In the genomic region with DNA sequence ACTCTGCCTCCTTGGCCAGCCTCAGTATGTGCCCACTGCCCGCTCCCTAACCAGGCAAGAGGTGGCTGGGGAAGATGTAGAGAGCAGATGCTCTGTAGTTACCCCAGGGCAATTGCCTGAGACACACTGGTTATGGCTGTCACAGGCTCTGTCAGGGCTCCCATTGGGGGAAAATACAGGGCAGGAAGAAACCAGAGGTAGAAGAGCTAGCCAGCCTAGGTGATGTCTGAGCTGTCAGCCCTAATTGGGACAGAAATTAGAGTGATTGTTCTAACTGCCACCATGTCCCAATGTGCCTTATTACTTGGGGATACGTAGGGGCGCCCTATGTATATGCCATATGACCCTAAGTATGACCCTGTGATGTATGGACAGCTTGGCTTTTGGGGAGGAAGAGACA, we compare ENCODE assay signal across 10 mouse cellular contexts. TPM values are rescaled to one million over a fixed set of nuclear protein-coding genes. Genes with fewer than 3 reads are reported as not detected.
DNase-seq lines count a peak whose midpoint lies in the region; ATAC-seq and TF ChIP-seq lines count a peak whose summit lies in the region.
"Had no signal": no experiment of that assay in that cellular context is flagged by ENCODE, and none has a peak within 500 bp of the region (broad histone marks: within the 10 kb centered on the region; RNA-seq: fewer than 3 reads in every experiment).

No protein-coding gene starts in this region.

- no peak for ATAC-seq in intestine, embryonic 15.5 days
- no peak for ATAC-seq in intestine, postnatal 0 days
- no peak for ATAC-seq in hindbrain, embryonic 14.5 days (ENCODE audit: low FRiP score)
- no peak for ATAC-seq in midbrain, embryonic 14.5 days (ENCODE audit: low FRiP score, low TSS enrichment)

- 0 out of 2 replicates have a peak overlapping the region, but pooled peaks have one; percentile 75 for H3K4me3 ChIP-seq in intestine, embryonic 15.5 days (replicated peaks)
- H3K4me3 ChIP-seq in intestine, postnatal 0 days (ENCODE audit: low read depth, low read length), result no peak overlapping the region
- H3K4me3 ChIP-seq in brown adipose tissue, adult 24 weeks (ENCODE audit: insufficient read depth, low read depth, low read length), result peak overlapping the region; percentile 59; the same call in 1 of the 2 replicates
- H3K4me3 ChIP-seq in hindbrain, embryonic 14.5 days (replicated peaks; ENCODE audit: low read length), result 0 out of 2 replicates have a peak overlapping the region, but pooled peaks have one; percentile 77
- peak overlapping the region; percentile 84 for H3K4me3 ChIP-seq in midbrain, embryonic 14.5 days (replicated peaks; ENCODE audit: low read depth, low read length)

- peaks cover 1% of the 10 kb centered on the region; the same call in 1 of the 2 replicates for H3K36me3 ChIP-seq in intestine, embryonic 15.5 days
- peaks cover 26% of the 10 kb centered on the region; the same call in 1 of the 2 replicates for H3K36me3 ChIP-seq in intestine, postnatal 0 days (ENCODE audit: control insufficient read depth, insufficient read depth)
- H3K36me3 ChIP-seq in hindbrain, embryonic 14.5 days (replicated peaks; ENCODE audit: control insufficient read depth, insufficient read depth), result peaks cover 36% of the 10 kb centered on the region
- H3K36me3 ChIP-seq in midbrain, embryonic 14.5 days (ENCODE audit: control insufficient read depth, insufficient read depth, low read length), result peaks cover 36% of the 10 kb centered on the region

- 92% methylated on average over 3 of the region's 3 CpGs for WGBS in intestine, embryonic 15.5 days
- 97% methylated on average over 3 of the region's 3 CpGs for WGBS in intestine, postnatal 0 days
- 85% methylated on average over 3 of the region's 3 CpGs for WGBS in hindbrain, embryonic 14.5 days
- WGBS in midbrain, embryonic 14.5 days, result 75% methylated on average over 3 of the region's 3 CpGs

- H3K27me3 ChIP-seq in intestine, embryonic 15.5 days (replicated peaks), result no peaks in the 10 kb centered on the region
- no peaks in the 10 kb centered on the region for H3K27me3 ChIP-seq in intestine, postnatal 0 days (replicated peaks; ENCODE audit: control insufficient read depth, insufficient read depth, low read length)
- no peaks in the 10 kb centered on the region for H3K27me3 ChIP-seq in hindbrain, embryonic 14.5 days (ENCODE audit: control insufficient read depth, insufficient read depth, low read length)
- H3K27me3 ChIP-seq in midbrain, embryonic 14.5 days (ENCODE audit: control insufficient read depth, insufficient read depth, low read length), result no peaks in the 10 kb centered on the region

- H3K27ac ChIP-seq in intestine, embryonic 15.5 days, result no peak overlapping the region
- H3K27ac ChIP-seq in intestine, postnatal 0 days (ENCODE audit: low read depth, low read length), result no peak overlapping the region
- peak overlapping the region; percentile 56 for H3K27ac ChIP-seq in brown adipose tissue, adult 24 weeks (replicated peaks; ENCODE audit: low read depth, low read length)
- H3K27ac ChIP-seq in hindbrain, embryonic 14.5 days, result no peak overlapping the region
- no peak overlapping the region for H3K27ac ChIP-seq in midbrain, embryonic 14.5 days (replicated peaks; ENCODE audit: low read depth, low read length)

- DNase-seq in hindbrain, embryonic 14.5 days (ENCODE audit: low spot score), result no peak
- DNase-seq in midbrain, embryonic 14.5 days, result no peak
- no peak for DNase-seq in adrenal gland, adult (ENCODE audit: inconsistent age in 2 of 2, low spot score in 1 of 2)
- no peak for DNase-seq in kidney, adult 18-20 months
- no peak for DNase-seq in layer of hippocampus, postnatal 25 days (ENCODE audit: extremely low spot score in 1 of 2, low spot score in 1 of 2)
- DNase-seq: cerebellum, adult 2 months had no signal

- H3K9ac ChIP-seq in intestine, embryonic 15.5 days, result no peak overlapping the region
- no peak overlapping the region for H3K9ac ChIP-seq in intestine, postnatal 0 days (ENCODE audit: low read depth, low read length)
- peak overlapping the region; percentile 16; the same call in 1 of the 2 replicates for H3K9ac ChIP-seq in hindbrain, embryonic 14.5 days
- peak overlapping the region; percentile 91; the same call in 1 of the 2 replicates for H3K9ac ChIP-seq in midbrain, embryonic 14.5 days (replicated peaks; ENCODE audit: low read length)

- no peak for TF ChIP-seq CTCF in intestine, postnatal 0 days (IDR thresholded peaks at IDR 0.05; ENCODE audit: low read depth)

- H3K4me2 ChIP-seq in intestine, embryonic 15.5 days (replicated peaks), result peak overlapping the region; percentile 88
- H3K4me2 ChIP-seq in intestine, postnatal 0 days (replicated peaks; ENCODE audit: low read depth), result no peak overlapping the region; the same call in 1 of the 2 replicates
- peak overlapping the region; percentile 71 for H3K4me2 ChIP-seq in hindbrain, embryonic 14.5 days (replicated peaks)
- H3K4me2 ChIP-seq in midbrain, embryonic 14.5 days (ENCODE audit: low read length), result peak overlapping the region; percentile 62

- H3K9me3 ChIP-seq in intestine, embryonic 15.5 days, result no peaks in the 10 kb centered on the region
- no peaks in the 10 kb centered on the region for H3K9me3 ChIP-seq in intestine, postnatal 0 days (ENCODE audit: control insufficient read depth)
- no peaks in the 10 kb centered on the region for H3K9me3 ChIP-seq in hindbrain, embryonic 14.5 days (ENCODE audit: control insufficient read depth, low read length)
- H3K9me3 ChIP-seq in midbrain, embryonic 14.5 days (ENCODE audit: control insufficient read depth, low read length), result no peaks in the 10 kb centered on the region

- H3K4me1 ChIP-seq in intestine, embryonic 15.5 days (replicated peaks), result peaks cover 12% of the 10 kb centered on the region
- peaks cover 6% of the 10 kb centered on the region; the same call in 1 of the 2 replicates for H3K4me1 ChIP-seq in intestine, postnatal 0 days (replicated peaks; ENCODE audit: control insufficient read depth, insufficient read depth, low read length)
- no peaks in the 10 kb centered on the region for H3K4me1 ChIP-seq in brown adipose tissue, adult 24 weeks (ENCODE audit: control insufficient read depth, insufficient read depth, insufficient read length, low read length)
- H3K4me1 ChIP-seq in hindbrain, embryonic 14.5 days (replicated peaks; ENCODE audit: control insufficient read depth, insufficient read depth, low read length), result peaks cover 13% of the 10 kb centered on the region
- peaks cover 18% of the 10 kb centered on the region for H3K4me1 ChIP-seq in midbrain, embryonic 14.5 days (ENCODE audit: control insufficient read depth, insufficient read depth, low read length)

RNA-seq across cellular contexts. Expression of gene Arrb2, which starts 1.5 kb away (rescaled TPM):
- polyA plus RNA-seq in intestine, embryonic 15.5 days (2015; fragmentation: Nextera tagmentation; extraction: Ambion mirVana), result 13.2 and 15.4 TPM in 2 replicates
- polyA plus RNA-seq in intestine, postnatal 0 days (2015; fragmentation: Nextera tagmentation; extraction: Ambion mirVana), result 7.4 and 7.8 TPM in 2 replicates
- polyA plus RNA-seq in brown adipose tissue, adult 24 weeks (2012; ENCODE audit: insufficient read depth, insufficient read length, missing spikeins), result 8.2 and 13.4 TPM in 2 replicates
- polyA plus RNA-seq in hindbrain, embryonic 14.5 days (2014; fragmentation: Nextera tagmentation; extraction: Ambion mirVana), result 55.9 and 61.2 TPM in 2 replicates
- polyA plus RNA-seq in midbrain, embryonic 14.5 days (2014; fragmentation: Nextera tagmentation; extraction: Ambion mirVana), result 56.5 and 93.0 TPM in 2 replicates
- 100 to 1,000 TPM in 1 of 2 experiments, 10 to 100 TPM in 1; 90.7 to 104 TPM for total RNA-seq in layer of hippocampus, postnatal 25 days (2021)

RNA-seq across cellular contexts. Expression of gene Med11, which starts 17.8 kb away (rescaled TPM):
- polyA plus RNA-seq in intestine, embryonic 15.5 days (2015; fragmentation: Nextera tagmentation; extraction: Ambion mirVana), result 39.9 and 42.4 TPM in 2 replicates
- 30.1 and 30.7 TPM in 2 replicates for polyA plus RNA-seq in intestine, postnatal 0 days (2015; fragmentation: Nextera tagmentation; extraction: Ambion mirVana)
- 15.0 and 16.7 TPM in 2 replicates for polyA plus RNA-seq in brown adipose tissue, adult 24 weeks (2012; ENCODE audit: insufficient read depth, insufficient read length, missing spikeins)
- polyA plus RNA-seq in hindbrain, embryonic 14.5 days (2014; fragmentation: Nextera tagmentation; extraction: Ambion mirVana), result 41.8 and 45.8 TPM in 2 replicates
- polyA plus RNA-seq in midbrain, embryonic 14.5 days (2014; fragmentation: Nextera tagmentation; extraction: Ambion mirVana), result 42.9 and 51.5 TPM in 2 replicates
- total RNA-seq in layer of hippocampus, postnatal 25 days (2021), result 10 to 100 TPM; 15.5 to 17.4 TPM

RNA-seq across cellular contexts. Expression of gene Pelp1, which starts 24.1 kb away (rescaled TPM):
- 31.9 and 32.6 TPM in 2 replicates for polyA plus RNA-seq in intestine, embryonic 15.5 days (2015; fragmentation: Nextera tagmentation; extraction: Ambion mirVana)
- polyA plus RNA-seq in intestine, postnatal 0 days (2015; fragmentation: Nextera tagmentation; extraction: Ambion mirVana), result 9.5 and 9.9 TPM in 2 replicates
- polyA plus RNA-seq in brown adipose tissue, adult 24 weeks (2012; ENCODE audit: insufficient read depth, insufficient read length, missing spikeins), result 4.6 and 5.4 TPM in 2 replicates
- 29.9 and 33.0 TPM in 2 replicates for polyA plus RNA-seq in hindbrain, embryonic 14.5 days (2014; fragmentation: Nextera tagmentation; extraction: Ambion mirVana)
- polyA plus RNA-seq in midbrain, embryonic 14.5 days (2014; fragmentation: Nextera tagmentation; extraction: Ambion mirVana), result 28.2 and 34.0 TPM in 2 replicates
- total RNA-seq in layer of hippocampus, postnatal 25 days (2021), result 10 to 100 TPM; 32.8 to 34.3 TPM

RNA-seq across cellular contexts. Expression of gene Zmynd15, which starts 25.3 kb away (rescaled TPM):
- polyA plus RNA-seq in intestine, embryonic 15.5 days (2015; fragmentation: Nextera tagmentation; extraction: Ambion mirVana), result 0.78 and 1.2 TPM in 2 replicates
- 1.4 and 1.5 TPM in 2 replicates for polyA plus RNA-seq in intestine, postnatal 0 days (2015; fragmentation: Nextera tagmentation; extraction: Ambion mirVana)
- 0.42 TPM in 1 of 2 replicates, not detected in the other for polyA plus RNA-seq in brown adipose tissue, adult 24 weeks (2012; ENCODE audit: insufficient read depth, insufficient read length, missing spikeins)
- 0.50 and 0.95 TPM in 2 replicates for polyA plus RNA-seq in hindbrain, embryonic 14.5 days (2014; fragmentation: Nextera tagmentation; extraction: Ambion mirVana)
- 0.24 and 0.61 TPM in 2 replicates for polyA plus RNA-seq in midbrain, embryonic 14.5 days (2014; fragmentation: Nextera tagmentation; extraction: Ambion mirVana)
- under 1 TPM; 0.37 to 0.42 TPM for total RNA-seq in layer of hippocampus, postnatal 25 days (2021)
- polyA plus RNA-seq: inflammation-experienced regulatory T-cells, adult 6 months had no signal

RNA-seq across cellular contexts. Expression of gene Cxcl16, which starts 25.8 kb away (rescaled TPM):
- polyA plus RNA-seq in intestine, embryonic 15.5 days (2015; fragmentation: Nextera tagmentation; extraction: Ambion mirVana), result 8.6 and 10.4 TPM in 2 replicates
- polyA plus RNA-seq in intestine, postnatal 0 days (2015; fragmentation: Nextera tagmentation; extraction: Ambion mirVana), result 33.8 and 39.3 TPM in 2 replicates
- polyA plus RNA-seq in brown adipose tissue, adult 24 weeks (2012; ENCODE audit: insufficient read depth, insufficient read length, missing spikeins), result 5.0 TPM in 2 replicates
- 7.8 and 10.2 TPM in 2 replicates for polyA plus RNA-seq in hindbrain, embryonic 14.5 days (2014; fragmentation: Nextera tagmentation; extraction: Ambion mirVana)
- 0.50 and 2.1 TPM in 2 replicates for polyA plus RNA-seq in midbrain, embryonic 14.5 days (2014; fragmentation: Nextera tagmentation; extraction: Ambion mirVana)
- total RNA-seq in layer of hippocampus, postnatal 25 days (2021), result 1 to 10 TPM in 1 of 2 experiments, under 1 TPM in 1; 0.62 to 1.1 TPM

Comparison
In these comparisons a context has a peak if more than half of its experiments do, and no peak if none do; other contexts are left out.
1. H3K9ac ChIP-seq: peak in hindbrain, embryonic 14.5 days (single experiment) and midbrain, embryonic 14.5 days (single experiment); none in intestine, embryonic 15.5 days (single experiment) and intestine, postnatal 0 days (single experiment).